Mouse (Mus musculus): ENCODE measurements around the gene Cgref1. TPM values are rescaled to one million over a fixed set of nuclear protein-coding genes. Genes with fewer than 3 reads are reported as not detected.
A peak's percentile ranks its signal among the peaks of the same experiment; 100 is the strongest.

Cgref1 gene
- polyA plus RNA-seq, 1 experiment = 481 TPM

- peak overlapping the region; percentile 86 for H3K27ac ChIP-seq (ENCODE audit: insufficient read depth, low read depth, low read length)
- H3K27me3 ChIP-seq (ENCODE audit: control insufficient read depth, insufficient read depth, low read length) = no peaks in the 10 kb centered on the region
- peak overlapping the region; percentile 92 for H3K4me3 ChIP-seq (ENCODE audit: low read depth, low read length)
- peaks cover 10% of the 10 kb centered on the region for H3K4me1 ChIP-seq (ENCODE audit: control insufficient read depth, insufficient read depth, insufficient read length, low read length)
- 9% methylated on average over 19 of the region's 19 CpGs for WGBS
- TF ChIP-seq CTCF (IDR thresholded peaks at IDR 0.05; ENCODE audit: extremely low read depth, insufficient read length, insufficient replicate concordance, low read depth, low read length) (no peak), POLR2A (IDR thresholded peaks at IDR 0.05; ENCODE audit: low read depth, low read length) (no peak; the same call in 1 of the 2 replicates)
- H3K36me3 ChIP-seq (ENCODE audit: control insufficient read depth, insufficient read depth, low read length) = peaks cover 31% of the 10 kb centered on the region
Observed at GRCm38 (mm10) chr5:30959198-30959854, 13.9 kb upstream of the Cgref1 start.

GRCm38 (mm10) chr5:30957891-30958290 lies 12.5 kb upstream of the Cgref1 start:
- Histone ChIP-seq H3K27me3 (ENCODE audit: control insufficient read depth, insufficient read depth, low read length) (no peaks in the 10 kb centered on the region), H3K27ac (ENCODE audit: insufficient read depth, low read depth, low read length) (no peak overlapping the region), H3K4me1 (ENCODE audit: control insufficient read depth, insufficient read depth, insufficient read length, low read length) (peaks cover 12% of the 10 kb centered on the region), H3K4me3 (ENCODE audit: low read depth, low read length) (peak overlapping the region; percentile 21; the same call in 1 of the 2 replicates), H3K36me3 (ENCODE audit: control insufficient read depth, insufficient read depth, low read length) (peaks cover 44% of the 10 kb centered on the region)
- TF ChIP-seq POLR2A (IDR thresholded peaks at IDR 0.05; ENCODE audit: low read depth, low read length) (no peak), CTCF (IDR thresholded peaks at IDR 0.05; ENCODE audit: extremely low read depth, insufficient read length, insufficient replicate concordance, low read depth, low read length) (no peak)
- WGBS = 82% methylated on average over 6 of the region's 6 CpGs

- H3K4me3 ChIP-seq (ENCODE audit: low read depth, low read length) = no peak overlapping the region
- 67% methylated on average over 6 of the region's 6 CpGs for whole genome bisulfite sequencing
- H3K36me3 ChIP-seq (ENCODE audit: control insufficient read depth, insufficient read depth, low read length) = peaks cover 54% of the 10 kb centered on the region
- H3K27me3 ChIP-seq (ENCODE audit: control insufficient read depth, insufficient read depth, low read length) = no peaks in the 10 kb centered on the region
- H3K4me1 ChIP-seq (ENCODE audit: control insufficient read depth, insufficient read depth, insufficient read length, low read length) = peaks cover 18% of the 10 kb centered on the region
- H3K27ac ChIP-seq (ENCODE audit: insufficient read depth, low read depth, low read length) = no peak overlapping the region
- no peak for TF ChIP-seq POLR2A (IDR thresholded peaks at IDR 0.05; ENCODE audit: low read depth, low read length)
Observed at GRCm38 (mm10) chr5:30955751-30956150, 10.4 kb upstream of the Cgref1 start.

GRCm38 (mm10) chr5:30954556-30954955 lies 9.2 kb upstream of the Cgref1 start:
- H3K4me1 ChIP-seq (ENCODE audit: control insufficient read depth, insufficient read depth, insufficient read length, low read length) = peaks cover 16% of the 10 kb centered on the region
- no peaks in the 10 kb centered on the region for H3K27me3 ChIP-seq (ENCODE audit: control insufficient read depth, insufficient read depth, low read length)
- no peak overlapping the region for H3K4me3 ChIP-seq (ENCODE audit: low read depth, low read length)
- TF ChIP-seq CTCF (IDR thresholded peaks at IDR 0.05; ENCODE audit: extremely low read depth, insufficient read length, insufficient replicate concordance, low read depth, low read length) = no peak
- H3K27ac ChIP-seq (ENCODE audit: insufficient read depth, low read depth, low read length) = no peak overlapping the region
- WGBS = 94% methylated on average over 9 of the region's 9 CpGs
- H3K36me3 ChIP-seq (ENCODE audit: control insufficient read depth, insufficient read depth, low read length) = peaks cover 54% of the 10 kb centered on the region

GRCm38 (mm10) chr5:30954065-30954464 lies 8.7 kb upstream of the Cgref1 start:
- TF ChIP-seq POLR2A (IDR thresholded peaks at IDR 0.05; ENCODE audit: low read depth, low read length) (no peak), CTCF (IDR thresholded peaks at IDR 0.05; ENCODE audit: extremely low read depth, insufficient read length, insufficient replicate concordance, low read depth, low read length) (no peak)
- H3K36me3 ChIP-seq (ENCODE audit: control insufficient read depth, insufficient read depth, low read length) = peaks cover 54% of the 10 kb centered on the region
- H3K4me3 ChIP-seq (ENCODE audit: low read depth, low read length) = no peak overlapping the region
- WGBS = 96% methylated on average over 6 of the region's 6 CpGs
- H3K27ac ChIP-seq (ENCODE audit: insufficient read depth, low read depth, low read length) = no peak overlapping the region
- peaks cover 16% of the 10 kb centered on the region for H3K4me1 ChIP-seq (ENCODE audit: control insufficient read depth, insufficient read depth, insufficient read length, low read length)
- H3K27me3 ChIP-seq (ENCODE audit: control insufficient read depth, insufficient read depth, low read length) = no peaks in the 10 kb centered on the region

- Histone ChIP-seq H3K27me3 (ENCODE audit: control insufficient read depth, insufficient read depth, low read length) (no peaks in the 10 kb centered on the region), H3K27ac (ENCODE audit: insufficient read depth, low read depth, low read length) (no peak overlapping the region), H3K4me3 (ENCODE audit: low read depth, low read length) (no peak overlapping the region), H3K4me1 (ENCODE audit: control insufficient read depth, insufficient read depth, insufficient read length, low read length) (peaks cover 10% of the 10 kb centered on the region; the same call in 1 of the 2 replicates), H3K36me3 (ENCODE audit: control insufficient read depth, insufficient read depth, low read length) (peaks cover 41% of the 10 kb centered on the region)
- 85% methylated on average over 5 of the region's 5 CpGs for WGBS
- TF ChIP-seq POLR2A (IDR thresholded peaks at IDR 0.05; ENCODE audit: low read depth, low read length) = no peak
- TF ChIP-seq CTCF (IDR thresholded peaks at IDR 0.05; ENCODE audit: extremely low read depth, insufficient read length, insufficient replicate concordance, low read depth, low read length) = no peak
Observed at GRCm38 (mm10) chr5:30952551-30952950, 7.2 kb upstream of the Cgref1 start.

GRCm38 (mm10) chr5:30951706-30952105 lies 6.3 kb upstream of the Cgref1 start:
- no peak overlapping the region for H3K27ac ChIP-seq (ENCODE audit: insufficient read depth, low read depth, low read length)
- WGBS = 42% methylated on average over 6 of the region's 6 CpGs
- no peak for TF ChIP-seq CTCF (IDR thresholded peaks at IDR 0.05; ENCODE audit: extremely low read depth, insufficient read length, insufficient replicate concordance, low read depth, low read length)
- TF ChIP-seq POLR2A (IDR thresholded peaks at IDR 0.05; ENCODE audit: low read depth, low read length) = no peak

More at GRCm38 (mm10) chr5:30951706-30952105, 6.3 kb upstream of the Cgref1 start:
- no peaks in the 10 kb centered on the region for H3K27me3 ChIP-seq (ENCODE audit: control insufficient read depth, insufficient read depth, low read length)
- H3K36me3 ChIP-seq (ENCODE audit: control insufficient read depth, insufficient read depth, low read length) = peaks cover 41% of the 10 kb centered on the region
- no peak overlapping the region for H3K4me3 ChIP-seq (ENCODE audit: low read depth, low read length)
- peaks cover 14% of the 10 kb centered on the region; the same call in 1 of the 2 replicates for H3K4me1 ChIP-seq (ENCODE audit: control insufficient read depth, insufficient read depth, insufficient read length, low read length)
